Mouse (Mus musculus): Measurements from ENCODE around the gene Umps. TPM values are rescaled to one million over a fixed set of nuclear protein-coding genes. Genes with fewer than 3 reads are reported as not detected.

The Umps gene
- total and polyA plus RNA-seq, 3 experiments: 115 to 173 (median 161) TPM

DNA sequence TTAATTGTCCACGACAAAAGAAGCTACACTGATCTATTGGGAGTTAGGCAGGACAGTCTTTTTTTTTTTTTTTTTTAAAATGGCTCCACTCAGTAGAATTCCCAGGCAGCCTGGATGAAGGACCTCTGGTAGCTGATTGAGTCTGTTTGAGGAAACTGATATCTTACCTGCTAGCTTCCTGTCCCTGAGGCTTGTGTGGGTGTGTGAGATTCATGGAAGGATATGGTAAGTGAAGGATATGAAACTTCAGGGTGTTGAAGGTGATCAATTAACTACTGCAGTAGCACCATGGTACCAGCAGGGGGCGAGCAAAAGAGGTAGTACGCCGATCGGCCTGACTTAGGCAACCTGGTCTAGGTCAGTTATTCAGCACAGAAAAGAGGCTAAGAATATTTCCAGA lies 29.2 kb upstream of the Umps start:
- peak; percentile 82 for DNase-seq (ENCODE audit: extremely low read depth)
- H3K4me1 ChIP-seq (ENCODE audit: control insufficient read depth in 1 of 2, insufficient read depth in 2 of 2): peaks cover 9 to 32% of the 10 kb centered on the region in 2 experiments
- H3K36me3 ChIP-seq (replicated peaks in 1 of 2; ENCODE audit: control insufficient read depth in 1 of 2, insufficient read depth in 1 of 2, low read length in 1 of 2): no peaks in the 10 kb centered on the region
- dilution Hi-C loops (cut with MboI; ENCODE audit: extremely low pct_ligation_motif_present, extremely low pct_unique_long_range_greater_than_20kb, low sequenced_read_pairs) (no loop called here), in situ Hi-C loops (cut with MboI; ENCODE audit: low pct_ligation_motif_present, low pct_unique_long_range_greater_than_20kb, low sequenced_read_pairs) (no loop called here)
- no peak overlapping the region for H3K27ac ChIP-seq (ENCODE audit: insufficient read depth, low read depth)
- no peak overlapping the region for H3K9ac ChIP-seq (ENCODE audit: insufficient read depth, low read depth)
- H3K27me3 ChIP-seq (replicated peaks): peaks cover 15% of the 10 kb centered on the region
- no peak overlapping the region for H3K4me3 ChIP-seq (replicated peaks in 1 of 3; ENCODE audit: low read depth in 2 of 3, low read length in 2 of 3, poor library complexity in 1 of 3)
- TF ChIP-seq ZNF384 (IDR thresholded peaks at IDR 0.05; ENCODE audit: low read depth, low read length) (peak; percentile 69), MXI1 (IDR thresholded peaks at IDR 0.05; ENCODE audit: low read depth, low read length) (no peak), NELFE (IDR thresholded peaks at IDR 0.05; ENCODE audit: low read depth, low read length) (no peak), MYC (IDR thresholded peaks at IDR 0.05; ENCODE audit: low read depth, low read length) (no peak), IRF4 (IDR thresholded peaks at IDR 0.05; ENCODE audit: low read depth, low read length) (no peak), MAFK (IDR thresholded peaks at IDR 0.05; ENCODE audit: insufficient replicate concordance, low read length) (no peak), GABPA (IDR thresholded peaks at IDR 0.05; ENCODE audit: insufficient replicate concordance, low read depth, low read length) (no peak), EP300 (IDR thresholded peaks at IDR 0.05; ENCODE audit: low read length) (no peak), SMC3 (IDR thresholded peaks at IDR 0.05; ENCODE audit: low read depth, low read length) (peak; percentile 91), POLR2AphosphoS2 (IDR thresholded peaks at IDR 0.05; ENCODE audit: low read depth, low read length) (no peak), RAD21 (IDR thresholded peaks at IDR 0.05; ENCODE audit: low read depth, low read length) (peak; percentile 54), CTCF (conservative IDR thresholded peaks at IDR 0.05 in 1 of 2, IDR thresholded peaks at IDR 0.05 in 1 of 2; ENCODE audit: low read depth in 2 of 2, low read length in 2 of 2) (peak; percentile 94 to 95), BHLHE40 (IDR thresholded peaks at IDR 0.05; ENCODE audit: low read depth, low read length) (no peak), JUND (conservative IDR thresholded peaks at IDR 0.05; ENCODE audit: low read depth, low read length) (no peak), PAX5 (IDR thresholded peaks at IDR 0.05; ENCODE audit: low read length) (no peak), TCF12 (IDR thresholded peaks at IDR 0.05; ENCODE audit: low read depth, low read length) (no peak), MAZ (IDR thresholded peaks at IDR 0.05; ENCODE audit: low read depth, low read length) (no peak), E2F4 (IDR thresholded peaks at IDR 0.05; ENCODE audit: insufficient replicate concordance, low read depth, low read length) (no peak), CHD2 (IDR thresholded peaks at IDR 0.05; ENCODE audit: low read length) (no peak), ELF1 (IDR thresholded peaks at IDR 0.05; ENCODE audit: low read depth, low read length) (no peak), RCOR1 (conservative IDR thresholded peaks at IDR 0.05; ENCODE audit: low read depth, low read length) (no peak), MAX (IDR thresholded peaks at IDR 0.05; ENCODE audit: low read length) (no peak), JUN (IDR thresholded peaks at IDR 0.05; ENCODE audit: insufficient read depth, low read depth, low read length) (no peak), NRF1 (IDR thresholded peaks at IDR 0.05; ENCODE audit: low read depth, low read length) (no peak), CHD1 (IDR thresholded peaks at IDR 0.05; ENCODE audit: low read depth, low read length) (no peak), ZC3H11A (IDR thresholded peaks at IDR 0.05; ENCODE audit: low read depth, low read length) (no peak), USF1 (IDR thresholded peaks at IDR 0.05; ENCODE audit: low read depth, low read length) (no peak)
- H3K9me3 ChIP-seq (replicated peaks; ENCODE audit: low read length): no peaks in the 10 kb centered on the region
- no peaks in the 10 kb centered on the region for H3K79me2 ChIP-seq (replicated peaks; ENCODE audit: control insufficient read depth, extremely low read depth, insufficient read depth, poor library complexity, severe bottlenecking)
- H3K4me2 ChIP-seq (ENCODE audit: insufficient read depth, low read depth, poor library complexity, severe bottlenecking): no peak overlapping the region
